Mouse (Mus musculus): Measurements from ENCODE around the gene Igfbp7. TPM values are rescaled to one million over a fixed set of nuclear protein-coding genes. Genes with fewer than 3 reads are reported as not detected.

Igfbp7 gene
- polyA plus RNA-seq, 1 experiment from 2014 or later: 780 TPM

DNA sequence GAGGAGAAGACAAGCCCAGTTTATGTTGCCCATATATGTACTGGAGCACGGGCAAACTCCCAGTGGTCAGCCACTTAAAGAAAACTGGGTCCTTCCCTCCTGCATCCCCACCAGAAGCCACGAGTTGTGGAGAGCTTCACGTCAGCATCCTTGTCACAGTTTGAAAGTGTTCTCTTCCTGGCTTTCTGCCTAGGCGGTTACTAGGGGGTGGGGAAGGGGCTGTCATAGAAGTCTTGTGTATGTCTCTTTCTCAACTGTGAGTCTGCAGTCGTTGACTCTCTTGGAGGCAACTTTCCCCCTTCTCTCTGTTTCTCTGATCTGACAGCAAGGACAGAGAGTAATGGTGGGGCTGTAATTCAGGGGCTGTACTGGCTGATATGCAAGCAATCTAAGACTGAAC is 5.7 kb downstream of the Igfbp7 start:
- Histone ChIP-seq H3K9ac (replicated peaks; ENCODE audit: low read depth) (no peak overlapping the region), H3K27me3 (replicated peaks; ENCODE audit: insufficient read depth, low read length) (no peaks in the 10 kb centered on the region), H3K4me1 (ENCODE audit: insufficient read depth, low read depth, low read length) (peaks cover 20% of the 10 kb centered on the region), H3K4me3 (ENCODE audit: low read depth, low read length) (no peak overlapping the region), H3K9me3 (ENCODE audit: low read length) (no peaks in the 10 kb centered on the region), H3K27ac (ENCODE audit: low read length) (no peak overlapping the region; the same call in 1 of the 2 replicates), H3K4me2 (replicated peaks; ENCODE audit: low read depth, low read length) (no peak overlapping the region), H3K36me3 (ENCODE audit: insufficient read depth, low read length) (no peaks in the 10 kb centered on the region)
- 33% methylated on average over 5 of the region's 5 CpGs for WGBS
- TF ChIP-seq EP300 (IDR thresholded peaks at IDR 0.05): no peak
- no peak for TF ChIP-seq CTCF (IDR thresholded peaks at IDR 0.05)
- ATAC-seq (no peak), DNase-seq (ENCODE audit: low spot score) (peak; percentile 43)

DNA sequence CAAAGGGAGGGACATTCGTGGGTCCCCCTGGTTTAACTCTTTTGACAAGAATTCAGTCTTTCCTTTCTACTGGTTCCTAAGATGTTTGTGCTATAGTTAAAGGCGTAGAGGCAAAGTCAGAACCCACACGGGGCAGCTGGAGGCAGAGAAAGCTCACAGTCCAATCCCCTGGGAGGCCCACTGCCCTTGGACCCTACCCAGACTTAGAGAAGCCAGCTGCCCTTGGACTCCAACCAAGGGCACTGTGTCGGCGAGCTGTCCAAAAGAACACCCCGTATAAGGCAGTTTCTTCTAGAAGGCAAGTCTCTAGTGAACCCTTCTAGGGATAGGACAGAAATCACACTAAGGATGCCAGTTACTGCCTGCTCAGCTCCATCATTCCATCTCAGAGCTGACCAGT is 7.0 kb downstream of the Igfbp7 start:
- peak overlapping the region; percentile 87; the same call in 1 of the 2 replicates for H3K27ac ChIP-seq (ENCODE audit: low read length)
- TF ChIP-seq EP300 (IDR thresholded peaks at IDR 0.05) (no peak), CTCF (IDR thresholded peaks at IDR 0.05) (no peak)
- no peak overlapping the region for H3K4me3 ChIP-seq (ENCODE audit: low read depth, low read length)
- ATAC-seq: peak; percentile 39
- H3K27me3 ChIP-seq (replicated peaks; ENCODE audit: insufficient read depth, low read length): no peaks in the 10 kb centered on the region
- H3K4me1 ChIP-seq (ENCODE audit: insufficient read depth, low read depth, low read length): peaks cover 17% of the 10 kb centered on the region; the same call in 1 of the 2 replicates
- H3K9ac ChIP-seq (replicated peaks; ENCODE audit: low read depth): no peak overlapping the region
- no peaks in the 10 kb centered on the region for H3K9me3 ChIP-seq (ENCODE audit: low read length)
- DNase-seq (ENCODE audit: low spot score): peak; percentile 41
- 65% methylated on average over 6 of the region's 6 CpGs for WGBS
- H3K4me2 ChIP-seq (replicated peaks; ENCODE audit: low read depth, low read length): no peak overlapping the region
- H3K36me3 ChIP-seq (ENCODE audit: insufficient read depth, low read length): no peaks in the 10 kb centered on the region

DNA sequence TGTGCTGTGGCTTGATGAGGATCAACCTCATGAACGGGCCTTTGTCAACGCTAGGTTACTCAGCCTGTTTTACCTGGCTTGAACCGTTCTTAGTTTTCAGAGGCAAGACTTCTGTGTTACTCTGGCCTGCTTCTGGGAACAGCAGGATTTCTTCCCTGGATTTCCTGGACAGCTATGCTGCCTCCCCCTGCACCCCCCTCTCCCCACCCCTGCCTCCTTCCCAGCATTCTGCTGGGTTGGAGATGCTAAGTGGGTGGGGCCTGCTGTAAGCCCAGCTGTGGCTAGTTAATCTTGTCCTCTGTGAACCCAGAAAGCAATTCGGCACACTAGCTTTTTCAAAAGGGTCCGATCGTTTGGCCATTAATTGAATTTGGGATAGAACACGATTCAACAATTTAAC is 7.7 kb downstream of the Igfbp7 start:
- Histone ChIP-seq H3K4me3 (ENCODE audit: low read depth, low read length) (no peak overlapping the region), H3K4me2 (replicated peaks; ENCODE audit: low read depth, low read length) (no peak overlapping the region), H3K27me3 (replicated peaks; ENCODE audit: insufficient read depth, low read length) (no peaks in the 10 kb centered on the region), H3K27ac (ENCODE audit: low read length) (peak overlapping the region; percentile 87; the same call in 1 of the 2 replicates), H3K9ac (replicated peaks; ENCODE audit: low read depth) (no peak overlapping the region), H3K36me3 (ENCODE audit: insufficient read depth, low read length) (no peaks in the 10 kb centered on the region), H3K9me3 (ENCODE audit: low read length) (no peaks in the 10 kb centered on the region), H3K4me1 (ENCODE audit: insufficient read depth, low read depth, low read length) (peaks cover 17% of the 10 kb centered on the region; the same call in 1 of the 2 replicates)
- ATAC-seq (peak; percentile 27; the same call in 1 of the 2 replicates), DNase-seq (ENCODE audit: low spot score) (peak; percentile 48)
- WGBS: 72% methylated on average over 7 of the region's 7 CpGs
- TF ChIP-seq CTCF (IDR thresholded peaks at IDR 0.05) (no peak), EP300 (IDR thresholded peaks at IDR 0.05) (no peak)

DNA sequence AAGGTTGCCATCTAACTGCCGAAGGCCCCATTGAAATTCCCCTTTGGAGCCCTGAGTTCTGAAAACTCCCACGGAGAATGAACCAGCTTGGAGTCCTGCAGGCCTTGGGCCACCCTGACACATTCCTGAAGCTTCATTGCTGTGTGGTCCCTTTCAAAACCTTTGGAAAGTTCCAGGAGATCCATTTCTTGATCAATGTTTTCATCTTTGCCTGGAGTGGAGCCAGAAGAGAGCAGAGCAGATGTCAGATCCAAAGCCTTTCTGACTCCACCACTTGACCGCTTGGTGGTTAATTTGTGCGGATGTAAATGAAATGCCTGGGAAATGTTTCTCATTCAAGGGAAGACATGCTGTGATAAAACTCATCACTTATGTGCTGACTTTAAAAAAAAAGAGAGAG is 8.8 kb downstream of the Igfbp7 start:
- no peak for TF ChIP-seq CTCF (IDR thresholded peaks at IDR 0.05)
- no peak for TF ChIP-seq EP300 (IDR thresholded peaks at IDR 0.05)
- Histone ChIP-seq H3K4me2 (replicated peaks; ENCODE audit: low read depth, low read length) (no peak overlapping the region), H3K9ac (replicated peaks; ENCODE audit: low read depth) (no peak overlapping the region), H3K4me3 (ENCODE audit: low read depth, low read length) (no peak overlapping the region), H3K36me3 (ENCODE audit: insufficient read depth, low read length) (no peaks in the 10 kb centered on the region), H3K27ac (ENCODE audit: low read length) (peak overlapping the region; percentile 87), H3K9me3 (ENCODE audit: low read length) (no peaks in the 10 kb centered on the region), H3K4me1 (ENCODE audit: insufficient read depth, low read depth, low read length) (peaks cover 17% of the 10 kb centered on the region; the same call in 1 of the 2 replicates), H3K27me3 (replicated peaks; ENCODE audit: insufficient read depth, low read length) (no peaks in the 10 kb centered on the region)
- DNase-seq (ENCODE audit: low spot score) (no peak), ATAC-seq (no peak)
- WGBS: 58% methylated on average over 4 of the region's 4 CpGs

DNA sequence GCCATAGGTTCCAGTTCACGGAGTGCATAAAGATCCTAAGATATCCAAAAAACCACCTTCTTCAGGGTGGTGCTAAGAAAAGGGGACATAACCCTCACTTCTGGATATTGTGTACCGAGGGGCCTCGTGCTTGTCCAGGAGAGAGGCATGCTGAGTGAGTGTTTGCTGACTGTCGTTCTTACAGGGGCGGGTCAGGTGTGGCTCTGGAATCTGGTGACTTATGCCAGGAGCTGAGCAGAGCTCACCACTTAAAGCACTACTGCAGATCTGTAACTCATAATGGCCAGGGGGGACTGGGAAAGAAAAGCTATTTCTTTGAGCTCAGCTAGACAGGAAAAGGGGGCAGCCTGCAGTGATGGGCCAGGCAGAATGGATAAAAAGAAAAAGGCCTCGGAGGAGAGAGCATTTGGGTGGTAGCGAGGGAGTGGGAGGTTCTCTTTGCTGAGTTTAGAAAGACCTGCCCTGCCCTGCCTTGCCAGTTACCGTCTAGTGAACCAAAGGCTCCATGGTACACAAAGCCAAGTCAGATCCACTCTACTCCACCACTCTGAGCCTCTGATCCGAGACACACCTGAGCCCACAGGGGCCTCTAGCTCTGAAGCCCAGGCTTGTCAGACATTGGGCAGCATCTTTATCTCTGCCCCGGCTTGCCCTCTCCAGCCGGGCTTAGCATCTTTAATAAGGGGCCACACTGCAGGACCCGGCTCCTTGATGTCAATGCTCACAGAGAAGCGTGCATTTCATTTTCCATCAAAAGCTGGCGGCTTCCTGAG is 9.4 kb downstream of the Igfbp7 start:
- Histone ChIP-seq H3K9me3 (ENCODE audit: low read length) (no peaks in the 10 kb centered on the region), H3K4me1 (ENCODE audit: insufficient read depth, low read depth, low read length) (peaks cover 17% of the 10 kb centered on the region; the same call in 1 of the 2 replicates), H3K4me2 (replicated peaks; ENCODE audit: low read depth, low read length) (no peak overlapping the region), H3K4me3 (ENCODE audit: low read depth, low read length) (no peak overlapping the region), H3K27ac (ENCODE audit: low read length) (peak overlapping the region; percentile 87), H3K9ac (replicated peaks; ENCODE audit: low read depth) (no peak overlapping the region), H3K27me3 (replicated peaks; ENCODE audit: insufficient read depth, low read length) (no peaks in the 10 kb centered on the region), H3K36me3 (ENCODE audit: insufficient read depth, low read length) (no peaks in the 10 kb centered on the region)
- DNase-seq (ENCODE audit: low spot score) (peak; percentile 88), ATAC-seq (peak; percentile 92)
- WGBS: 59% methylated on average over 14 of the region's 14 CpGs
- TF ChIP-seq EP300 (IDR thresholded peaks at IDR 0.05): peak; percentile 84
- TF ChIP-seq CTCF (IDR thresholded peaks at IDR 0.05): no peak

DNA sequence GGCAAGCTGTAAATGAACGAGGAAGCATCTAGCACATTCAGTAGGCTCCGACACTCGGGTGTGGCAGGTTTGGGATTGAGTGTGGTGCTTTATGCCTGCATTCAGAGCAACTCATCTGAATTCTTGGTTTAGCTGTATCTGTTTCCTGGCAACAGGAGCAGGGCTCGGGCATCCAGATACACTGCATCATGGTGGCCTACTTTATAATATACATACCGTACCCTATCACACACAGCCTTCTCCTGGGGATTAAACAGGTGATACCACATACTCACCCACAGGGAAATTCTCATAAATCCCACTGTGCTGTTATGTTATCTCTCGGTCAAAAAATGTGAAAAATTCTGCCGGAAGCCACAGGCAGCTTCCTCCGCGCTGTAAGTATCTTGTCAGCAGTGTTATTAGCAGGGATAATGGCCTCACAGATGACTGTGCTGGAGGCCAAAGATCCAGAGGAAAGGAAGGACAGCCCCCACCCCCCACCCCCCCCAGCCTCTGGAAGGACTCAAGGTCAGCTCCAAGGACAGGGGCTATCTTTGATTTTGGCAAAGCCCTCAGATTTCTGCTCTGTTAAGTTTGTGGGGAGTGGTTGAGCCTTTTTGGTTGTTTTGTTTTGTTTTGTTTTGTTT is 13.7 kb downstream of the Igfbp7 start:
- WGBS: 60% methylated on average over 9 of the region's 9 CpGs
- no peak overlapping the region for H3K9ac ChIP-seq (replicated peaks; ENCODE audit: low read depth)
- H3K9me3 ChIP-seq (ENCODE audit: low read length): no peaks in the 10 kb centered on the region
- H3K27ac ChIP-seq (ENCODE audit: low read length): no peak overlapping the region
- H3K4me2 ChIP-seq (replicated peaks; ENCODE audit: low read depth, low read length): no peak overlapping the region
- no peak for TF ChIP-seq EP300 (IDR thresholded peaks at IDR 0.05)
- TF ChIP-seq CTCF (IDR thresholded peaks at IDR 0.05): no peak
- DNase-seq (ENCODE audit: low spot score) (no peak), ATAC-seq (no peak)
- H3K36me3 ChIP-seq (ENCODE audit: insufficient read depth, low read length): no peaks in the 10 kb centered on the region
- H3K27me3 ChIP-seq (replicated peaks; ENCODE audit: insufficient read depth, low read length): no peaks in the 10 kb centered on the region
- H3K4me1 ChIP-seq (ENCODE audit: insufficient read depth, low read depth, low read length): peaks cover 8% of the 10 kb centered on the region; the same call in 1 of the 2 replicates
- H3K4me3 ChIP-seq (ENCODE audit: low read depth, low read length): no peak overlapping the region
